Mouse (Mus musculus): Measurements from ENCODE around the gene Esr2.

DNA sequence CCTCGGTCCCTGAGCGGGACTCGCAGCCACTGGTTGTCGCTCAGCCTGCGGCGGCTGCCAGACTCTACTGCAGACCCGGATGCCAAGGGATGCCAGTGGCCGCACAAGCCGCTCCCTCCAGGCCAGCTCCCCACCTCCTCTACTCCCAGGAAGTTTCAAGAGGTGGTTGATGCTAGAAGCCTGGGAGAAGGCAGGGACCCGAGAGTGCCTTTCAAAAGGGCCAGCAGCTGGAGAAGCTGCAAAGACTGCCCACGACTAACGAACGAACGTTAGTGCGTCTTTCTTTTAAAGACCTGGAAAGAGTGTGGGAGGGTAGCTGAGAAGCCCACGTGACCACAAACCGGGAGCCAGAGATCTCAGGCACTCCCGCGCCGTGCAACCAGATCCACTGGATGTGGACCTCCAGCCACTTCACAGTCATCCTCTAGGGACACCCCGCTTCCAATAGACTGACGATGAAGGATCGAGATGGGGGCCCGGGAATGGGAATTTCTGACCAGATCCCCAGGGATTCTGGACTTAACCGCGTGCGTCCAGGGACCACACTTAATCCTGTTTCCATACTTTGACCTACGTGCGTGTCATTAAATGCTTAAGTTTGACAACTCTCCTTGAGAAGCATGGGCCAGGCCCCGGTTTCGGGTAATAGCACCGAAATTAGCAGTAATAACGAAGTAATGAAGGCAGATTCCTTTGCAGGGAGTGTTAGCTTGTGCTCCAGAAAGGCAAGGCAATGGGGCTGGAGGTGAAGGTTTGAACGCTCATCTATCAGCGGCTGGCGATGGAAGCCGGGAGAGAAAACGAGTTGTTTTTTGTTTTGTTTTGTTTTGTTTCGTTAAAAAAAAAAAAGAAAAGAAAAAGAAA is at the start of gene Esr2:
- TF ChIP-seq MAZ (IDR thresholded peaks at IDR 0.05; ENCODE audit: low read depth, low read length) (no peak), POLR2A (IDR thresholded peaks at IDR 0.05; ENCODE audit: control insufficient read depth in 1 of 2, insufficient read depth in 1 of 2, low read depth in 1 of 2, low read length in 2 of 2, poor library complexity in 1 of 2) (no peak)

All from MEL (cell line).